8 mouse cellular contexts compared by ENCODE assay signal in genomic region chr9:21248326-21248725, GRCm38 (mm10). TPM values are rescaled to one million over a fixed set of nuclear protein-coding genes. Genes with fewer than 3 reads are reported as not detected.
A peak's percentile ranks its signal among the peaks of the same experiment; 100 is the strongest.
DNase-seq lines count a peak whose midpoint lies in the region; ATAC-seq lines count a peak whose summit lies in the region.

S1pr5 (minus strand) TSS chr9:21248443.

- H3K27me3 ChIP-seq in intestine, embryonic 16.5 days (replicated peaks; ENCODE audit: control insufficient read depth, insufficient read depth, low read length), result peaks cover 67% of the 10 kb centered on the region
- H3K27me3 ChIP-seq in liver, embryonic 11.5 days (replicated peaks; ENCODE audit: control insufficient read depth, insufficient read depth, low read length), result peaks cover 88% of the 10 kb centered on the region

- peak within 1 kb of the TSS; percentile 37 for H3K4me3 ChIP-seq in intestine, embryonic 16.5 days (ENCODE audit: low read length)
- peak within 1 kb of the TSS; percentile 36 for H3K4me3 ChIP-seq in liver, embryonic 11.5 days (ENCODE audit: low read depth, low read length)

- peak; percentile 40 to 41 for DNase-seq in cerebellum, adult 18-20 months
- no peak for DNase-seq in cerebellum, adult 9-11 months
- peak; percentile 34 to 41 for DNase-seq in urinary bladder, adult 18-20 months (ENCODE audit: low spot score in 2 of 2)
- no peak for DNase-seq in urinary bladder, postnatal 25 days (ENCODE audit: low spot score)
- DNase-seq in liver, embryonic 11.5 days (ENCODE audit: low spot score), result no peak

- H3K4me1 ChIP-seq in intestine, embryonic 16.5 days (ENCODE audit: control insufficient read depth, insufficient read depth, low read length), result peaks cover 26% of the 10 kb centered on the region
- peaks cover 10% of the 10 kb centered on the region for H3K4me1 ChIP-seq in liver, embryonic 11.5 days (replicated peaks; ENCODE audit: control insufficient read depth, insufficient read depth, low read length)

- no peak within 1 kb of the TSS for H3K27ac ChIP-seq in intestine, embryonic 16.5 days (ENCODE audit: low read length)
- no peak within 1 kb of the TSS for H3K27ac ChIP-seq in liver, embryonic 11.5 days (ENCODE audit: low read depth, low read length)

- H3K4me2 ChIP-seq in intestine, embryonic 16.5 days (ENCODE audit: low read depth, low read length), result peak within 1 kb of the TSS; percentile 53
- peak within 1 kb of the TSS; percentile 65 for H3K4me2 ChIP-seq in liver, embryonic 11.5 days

- 1% methylated on average over 30 of the region's 30 CpGs for WGBS in intestine, embryonic 16.5 days
- 2% methylated on average over 30 of the region's 30 CpGs for WGBS in liver, embryonic 11.5 days

- H3K9ac ChIP-seq in intestine, embryonic 16.5 days (ENCODE audit: low read depth, low read length), result peak within 1 kb of the TSS; percentile 18; the same call in 1 of the 2 replicates
- 0 out of 2 replicates have a peak within 1 kb of the TSS, but pooled peaks have one; percentile 23 for H3K9ac ChIP-seq in liver, embryonic 11.5 days (ENCODE audit: low read depth, low read length)

- no peaks in the 10 kb centered on the region for H3K36me3 ChIP-seq in intestine, embryonic 16.5 days (ENCODE audit: control insufficient read depth, insufficient read depth, low read length)
- no peaks in the 10 kb centered on the region for H3K36me3 ChIP-seq in liver, embryonic 11.5 days (ENCODE audit: control insufficient read depth, insufficient read depth, low read length)

- ATAC-seq in intestine, embryonic 16.5 days, result 0 out of 2 replicates have a peak, but pooled peaks have one; percentile 9
- 0 out of 2 replicates have a peak, but pooled peaks have one; percentile 38 for ATAC-seq in liver, embryonic 11.5 days (replicated peaks; ENCODE audit: low FRiP score)
- peak; percentile 58 for ATAC-seq in monocyte, adult 5-6 weeks (replicated peaks; ENCODE audit: insufficient number of reproducible peaks, low FRiP score, low TSS enrichment, poor library complexity, severe bottlenecking)
- ATAC-seq in CD4-positive, CD25-positive, alpha-beta regulatory T cell, adult 4 months, result no peak

- no peaks in the 10 kb centered on the region for H3K9me3 ChIP-seq in intestine, embryonic 16.5 days (ENCODE audit: control insufficient read depth, low read length)
- H3K9me3 ChIP-seq in liver, embryonic 11.5 days (ENCODE audit: control insufficient read depth, low read length), result no peaks in the 10 kb centered on the region

RNA-seq across cellular contexts. Expression of gene S1pr5, which starts in this region (rescaled TPM):
- 0.06 TPM in 1 of 2 replicates, not detected in the other for polyA plus RNA-seq in intestine, embryonic 16.5 days (2015; fragmentation: Nextera tagmentation; extraction: Ambion mirVana)
- not detected in 2 replicates for polyA plus RNA-seq in liver, embryonic 11.5 days (2014; fragmentation: Nextera tagmentation; extraction: Ambion mirVana)
- total RNA-seq in monocyte, adult 5-6 weeks (2017), result 303 to 435 TPM (median 308 TPM) in 3 replicates
- polyA plus RNA-seq in CD4-positive, CD25-positive, alpha-beta regulatory T cell, adult 4 months (2017; shearing (Covaris generic)), result under 1 TPM in 1 of 2 experiments, not detected in 1; 0.12 TPM

Comparison
In these comparisons a context has a peak if more than half of its experiments do, and no peak if none do; other contexts are left out.
1. DNase-seq: peak in cerebellum, adult 18-20 months (2 of 2) and urinary bladder, adult 18-20 months (2 of 2); none in cerebellum, adult 9-11 months (single experiment), urinary bladder, postnatal 25 days (single experiment) and liver, embryonic 11.5 days (single experiment).
2. Peak in ATAC-seq, H3K4me3 ChIP-seq, H3K9ac ChIP-seq and H3K4me2 ChIP-seq in intestine, embryonic 16.5 days; RNA of the gene not detected or under 1 TPM.
3. Peak in ATAC-seq, H3K4me3 ChIP-seq, H3K9ac ChIP-seq and H3K4me2 ChIP-seq in liver, embryonic 11.5 days; RNA of the gene not detected or under 1 TPM.